Mouse (Mus musculus): ENCODE data around the gene Mrpl48. TPM values are rescaled to one million over a fixed set of nuclear protein-coding genes. Genes with fewer than 3 reads are reported as not detected.
A peak's percentile ranks its signal among the peaks of the same experiment; 100 is the strongest.

Gene Mrpl48
- polyA plus RNA-seq, 1 experiment from 2014 or later, result 89.5 TPM

- DNase-seq (ENCODE audit: low spot score) (no peak), ATAC-seq (ENCODE audit: low FRiP score) (no peak)
- peak overlapping the region; percentile 45 for H3K4me3 ChIP-seq (replicated peaks; ENCODE audit: low read length)
- 4% methylated on average over 2 of the region's 2 CpGs for WGBS
- H3K27me3 ChIP-seq (ENCODE audit: control insufficient read depth, insufficient read depth, low read length), result no peaks in the 10 kb centered on the region
- H3K27ac ChIP-seq, result peak overlapping the region; percentile 83
- peak overlapping the region; percentile 67 for H3K4me2 ChIP-seq (replicated peaks)
- no peaks in the 10 kb centered on the region for H3K4me1 ChIP-seq (replicated peaks; ENCODE audit: control insufficient read depth, insufficient read depth, low read length)
- no peaks in the 10 kb centered on the region for H3K36me3 ChIP-seq (replicated peaks; ENCODE audit: control insufficient read depth, insufficient read depth)
- no peaks in the 10 kb centered on the region for H3K9me3 ChIP-seq (ENCODE audit: control insufficient read depth, low read length)
- H3K9ac ChIP-seq, result peak overlapping the region; percentile 73
Observed at GRCm38 (mm10) chr7:100591522-100591852, 16.6 kb downstream of the Mrpl48 start.

- Histone ChIP-seq H3K9ac (peak overlapping the region; percentile 73), H3K27me3 (ENCODE audit: control insufficient read depth, insufficient read depth, low read length) (no peaks in the 10 kb centered on the region), H3K4me1 (replicated peaks; ENCODE audit: control insufficient read depth, insufficient read depth, low read length) (no peaks in the 10 kb centered on the region), H3K9me3 (ENCODE audit: control insufficient read depth, low read length) (no peaks in the 10 kb centered on the region), H3K36me3 (replicated peaks; ENCODE audit: control insufficient read depth, insufficient read depth) (no peaks in the 10 kb centered on the region), H3K4me3 (replicated peaks; ENCODE audit: low read length) (peak overlapping the region; percentile 45), H3K4me2 (replicated peaks) (peak overlapping the region; percentile 67), H3K27ac (peak overlapping the region; percentile 83)
- ATAC-seq (ENCODE audit: low FRiP score) (peak; percentile 95), DNase-seq (ENCODE audit: low spot score) (peak; percentile 81)
- under 1% methylated on average over 16 of the region's 20 CpGs for WGBS
Observed at GRCm38 (mm10) chr7:100590845-100591521, 17.1 kb downstream of the Mrpl48 start.

- H3K4me1 ChIP-seq (replicated peaks; ENCODE audit: control insufficient read depth, insufficient read depth, low read length), result no peaks in the 10 kb centered on the region
- no peaks in the 10 kb centered on the region for H3K9me3 ChIP-seq (ENCODE audit: control insufficient read depth, low read length)
- peak overlapping the region; percentile 73 for H3K9ac ChIP-seq
- peak overlapping the region; percentile 45 for H3K4me3 ChIP-seq (replicated peaks; ENCODE audit: low read length)
- no peak for DNase-seq (ENCODE audit: low spot score)
- H3K27ac ChIP-seq, result peak overlapping the region; percentile 83
- peak overlapping the region; percentile 67 for H3K4me2 ChIP-seq (replicated peaks)
- ATAC-seq (ENCODE audit: low FRiP score), result no peak
- H3K27me3 ChIP-seq (ENCODE audit: control insufficient read depth, insufficient read depth, low read length), result no peaks in the 10 kb centered on the region
- 45% methylated on average over 7 of the region's 7 CpGs for WGBS
- H3K36me3 ChIP-seq (replicated peaks; ENCODE audit: control insufficient read depth, insufficient read depth), result no peaks in the 10 kb centered on the region
Observed at GRCm38 (mm10) chr7:100590504-100590844, 17.6 kb downstream of the Mrpl48 start.

GRCm38 (mm10) chr7:100589816-100590215, 18.3 kb downstream of the Mrpl48 start:
- WGBS, result 76% methylated on average over 1 of the region's 1 CpGs
- H3K27ac ChIP-seq, result no peak overlapping the region

GRCm38 (mm10) chr7:100582727-100583236, 25.3 kb downstream of the Mrpl48 start:
- Histone ChIP-seq H3K36me3 (replicated peaks; ENCODE audit: control insufficient read depth, insufficient read depth) (no peaks in the 10 kb centered on the region), H3K4me1 (replicated peaks; ENCODE audit: control insufficient read depth, insufficient read depth, low read length) (peaks cover 7% of the 10 kb centered on the region; the same call in 1 of the 2 replicates), H3K27me3 (ENCODE audit: control insufficient read depth, insufficient read depth, low read length) (no peaks in the 10 kb centered on the region), H3K9ac (peak overlapping the region; percentile 90), H3K27ac (peak overlapping the region; percentile 98), H3K4me3 (replicated peaks; ENCODE audit: low read length) (peak overlapping the region; percentile 49), H3K9me3 (ENCODE audit: control insufficient read depth, low read length) (no peaks in the 10 kb centered on the region), H3K4me2 (replicated peaks) (peak overlapping the region; percentile 72)
- DNase-seq (ENCODE audit: low spot score), result peak; percentile 91
- WGBS, result under 1% methylated on average over 31 of the region's 31 CpGs
- peak; percentile 98 for ATAC-seq (ENCODE audit: low FRiP score)

More at GRCm38 (mm10) chr7:100589816-100590215, 18.3 kb downstream of the Mrpl48 start:
- no peaks in the 10 kb centered on the region for H3K27me3 ChIP-seq (ENCODE audit: control insufficient read depth, insufficient read depth, low read length)
- no peak overlapping the region for H3K4me2 ChIP-seq (replicated peaks)
- no peak overlapping the region for H3K9ac ChIP-seq
- no peak overlapping the region for H3K4me3 ChIP-seq (replicated peaks; ENCODE audit: low read length)
- no peaks in the 10 kb centered on the region for H3K9me3 ChIP-seq (ENCODE audit: control insufficient read depth, low read length)
- H3K36me3 ChIP-seq (replicated peaks; ENCODE audit: control insufficient read depth, insufficient read depth), result no peaks in the 10 kb centered on the region
- no peaks in the 10 kb centered on the region for H3K4me1 ChIP-seq (replicated peaks; ENCODE audit: control insufficient read depth, insufficient read depth, low read length)
- DNase-seq (ENCODE audit: low spot score), result no peak
- ATAC-seq (ENCODE audit: low FRiP score), result no peak

- no peaks in the 10 kb centered on the region for H3K36me3 ChIP-seq (replicated peaks; ENCODE audit: control insufficient read depth, insufficient read depth)
- H3K27me3 ChIP-seq (ENCODE audit: control insufficient read depth, insufficient read depth, low read length), result no peaks in the 10 kb centered on the region
- H3K4me1 ChIP-seq (replicated peaks; ENCODE audit: control insufficient read depth, insufficient read depth, low read length), result peaks cover 7% of the 10 kb centered on the region; the same call in 1 of the 2 replicates
- ATAC-seq (ENCODE audit: low FRiP score), result no peak
- H3K9ac ChIP-seq, result peak overlapping the region; percentile 90
- H3K4me2 ChIP-seq (replicated peaks), result peak overlapping the region; percentile 72
- H3K9me3 ChIP-seq (ENCODE audit: control insufficient read depth, low read length), result no peaks in the 10 kb centered on the region
- H3K4me3 ChIP-seq (replicated peaks; ENCODE audit: low read length), result peak overlapping the region; percentile 49
- peak overlapping the region; percentile 98 for H3K27ac ChIP-seq
- 44% methylated on average over 7 of the region's 7 CpGs for WGBS
- no peak for DNase-seq (ENCODE audit: low spot score)
Observed at GRCm38 (mm10) chr7:100582235-100582634, 25.9 kb downstream of the Mrpl48 start.

- Histone ChIP-seq H3K4me1 (replicated peaks; ENCODE audit: control insufficient read depth, insufficient read depth, low read length) (peaks cover 7% of the 10 kb centered on the region; the same call in 1 of the 2 replicates), H3K4me2 (replicated peaks) (no peak overlapping the region), H3K27me3 (ENCODE audit: control insufficient read depth, insufficient read depth, low read length) (no peaks in the 10 kb centered on the region), H3K27ac (no peak overlapping the region), H3K9me3 (ENCODE audit: control insufficient read depth, low read length) (no peaks in the 10 kb centered on the region), H3K36me3 (replicated peaks; ENCODE audit: control insufficient read depth, insufficient read depth) (peaks cover 4% of the 10 kb centered on the region; the same call in 1 of the 2 replicates), H3K4me3 (replicated peaks; ENCODE audit: low read length) (no peak overlapping the region), H3K9ac (no peak overlapping the region)
- DNase-seq (ENCODE audit: low spot score) (no peak), ATAC-seq (ENCODE audit: low FRiP score) (no peak)
- WGBS, result 58% methylated on average over 2 of the region's 2 CpGs
Observed at GRCm38 (mm10) chr7:100578794-100579193, 29.3 kb downstream of the Mrpl48 start.

- Histone ChIP-seq H3K9ac (no peak overlapping the region), H3K36me3 (replicated peaks; ENCODE audit: control insufficient read depth, insufficient read depth) (peaks cover 10% of the 10 kb centered on the region; the same call in 1 of the 2 replicates), H3K4me2 (replicated peaks) (no peak overlapping the region), H3K4me3 (replicated peaks; ENCODE audit: low read length) (no peak overlapping the region), H3K4me1 (replicated peaks; ENCODE audit: control insufficient read depth, insufficient read depth, low read length) (no peaks in the 10 kb centered on the region), H3K27me3 (ENCODE audit: control insufficient read depth, insufficient read depth, low read length) (no peaks in the 10 kb centered on the region), H3K27ac (no peak overlapping the region), H3K9me3 (ENCODE audit: control insufficient read depth, low read length) (no peaks in the 10 kb centered on the region)
- 79% methylated on average over 4 of the region's 4 CpGs for WGBS
- ATAC-seq (ENCODE audit: low FRiP score) (no peak), DNase-seq (ENCODE audit: low spot score) (no peak)
Observed at GRCm38 (mm10) chr7:100572704-100573103, 35.4 kb downstream of the Mrpl48 start.

GRCm38 (mm10) chr7:100572061-100572460, 36.0 kb downstream of the Mrpl48 start:
- DNase-seq (ENCODE audit: low spot score), result no peak
- H3K27ac ChIP-seq, result no peak overlapping the region
- peaks cover 10% of the 10 kb centered on the region; the same call in 1 of the 2 replicates for H3K36me3 ChIP-seq (replicated peaks; ENCODE audit: control insufficient read depth, insufficient read depth)
- no peak for ATAC-seq (ENCODE audit: low FRiP score)
- no peaks in the 10 kb centered on the region for H3K9me3 ChIP-seq (ENCODE audit: control insufficient read depth, low read length)
- WGBS, result 87% methylated on average over 4 of the region's 4 CpGs
- no peak overlapping the region for H3K4me2 ChIP-seq (replicated peaks)
- H3K9ac ChIP-seq, result no peak overlapping the region
- no peaks in the 10 kb centered on the region for H3K4me1 ChIP-seq (replicated peaks; ENCODE audit: control insufficient read depth, insufficient read depth, low read length)
- H3K4me3 ChIP-seq (replicated peaks; ENCODE audit: low read length), result no peak overlapping the region
- no peaks in the 10 kb centered on the region for H3K27me3 ChIP-seq (ENCODE audit: control insufficient read depth, insufficient read depth, low read length)

All from hindbrain, embryonic 14.5 days (tissue).